Mouse (Mus musculus) forebrain, embryonic 14.5 days (tissue): Measurements from ENCODE around the gene Olfr74. TPM values are rescaled to one million over a fixed set of nuclear protein-coding genes. Genes with fewer than 3 reads are reported as not detected.

ENCODE experiments used
- polyA plus RNA-seq: library from polyadenylated mRNA; unstranded; fragments of >200 nt; fragmentation: Nextera tagmentation; extraction: Ambion mirVana; gene quantifications from 2 replicates; pipeline ENCODE4 v1.2.1, GENCODE M21; 2014

The Olfr74 gene
- polyA plus RNA-seq, 1 experiment from 2014 or later = not detected

Other genes with a start within 250 kb of the Olfr74 start
- not detected in 2 replicates for gene Olfr1138, start 234.7 kb downstream of the Olfr74 start, polyA plus RNA-seq
- not detected in 2 replicates for gene Olfr1140, start 230.9 kb downstream of the Olfr74 start, polyA plus RNA-seq
- not detected in 2 replicates for gene Olfr1141, start 220.7 kb downstream of the Olfr74 start, polyA plus RNA-seq
- gene Olfr152, start 195.2 kb downstream of the Olfr74 start, polyA plus RNA-seq = not detected in 2 replicates
- gene Olfr1143, start 174.1 kb downstream of the Olfr74 start, polyA plus RNA-seq = not detected in 2 replicates
- not detected in 2 replicates for gene Olfr1145, start 164.8 kb downstream of the Olfr74 start, polyA plus RNA-seq
- gene Olfr1148, start 144.1 kb downstream of the Olfr74 start, polyA plus RNA-seq = not detected in 2 replicates
- not detected in 2 replicates for gene Olfr1150-ps1, start 130.7 kb downstream of the Olfr74 start, polyA plus RNA-seq
- gene Olfr1151, start 118.8 kb downstream of the Olfr74 start, polyA plus RNA-seq = not detected in 2 replicates
- gene Olfr1152, start 108.2 kb downstream of the Olfr74 start, polyA plus RNA-seq = not detected in 2 replicates
- gene Olfr1153, start 79.7 kb downstream of the Olfr74 start, polyA plus RNA-seq = not detected in 2 replicates
- gene Olfr1154, start 69.5 kb downstream of the Olfr74 start, polyA plus RNA-seq = not detected in 2 replicates
- gene Olfr1155, start 29.5 kb downstream of the Olfr74 start, polyA plus RNA-seq = not detected in 2 replicates
- not detected in 2 replicates for gene Olfr1156, start 21.6 kb downstream of the Olfr74 start, polyA plus RNA-seq
- gene Olfr1157, start 6.4 kb downstream of the Olfr74 start, polyA plus RNA-seq = not detected in 2 replicates
- not detected in 2 replicates for gene Olfr1158, start 15.4 kb upstream of the Olfr74 start, polyA plus RNA-seq
- gene Olfr1160, start 33.6 kb upstream of the Olfr74 start, polyA plus RNA-seq = not detected in 2 replicates
- gene Olfr1161, start 48.1 kb upstream of the Olfr74 start, polyA plus RNA-seq = not detected in 2 replicates
- gene Olfr73, start 63.0 kb upstream of the Olfr74 start, polyA plus RNA-seq = not detected in 2 replicates
- gene Olfr1162, start 76.5 kb upstream of the Olfr74 start, polyA plus RNA-seq = not detected in 2 replicates
- gene Olfr1163, start 97.2 kb upstream of the Olfr74 start, polyA plus RNA-seq = not detected in 2 replicates
- not detected in 2 replicates for gene Olfr1164, start 119.3 kb upstream of the Olfr74 start, polyA plus RNA-seq
- gene Olfr1166, start 153.6 kb upstream of the Olfr74 start, polyA plus RNA-seq = not detected in 2 replicates
- not detected in 2 replicates for gene Olfr1167, start 180.5 kb upstream of the Olfr74 start, polyA plus RNA-seq
- gene Olfr1168, start 207.2 kb upstream of the Olfr74 start, polyA plus RNA-seq = not detected in 2 replicates